Mouse (Mus musculus) layer of hippocampus, adult 9-10 months (tissue): ENCODE measurements at regions not wholly inside any gene's neighbourhood (a gene's known extent, or its start where the extent isn't known, plus 50 kb on each side); places are given as distances from the start of the nearest gene placed in this dataset.
A peak's percentile ranks its signal among the peaks of the same experiment; 100 is the strongest.

ENCODE experiments used
- DNase-seq: peaks from one replicate; pipeline ENCODE4 v3.0.0; 2022; ENCODE audit warnings: low spot score

DNA sequence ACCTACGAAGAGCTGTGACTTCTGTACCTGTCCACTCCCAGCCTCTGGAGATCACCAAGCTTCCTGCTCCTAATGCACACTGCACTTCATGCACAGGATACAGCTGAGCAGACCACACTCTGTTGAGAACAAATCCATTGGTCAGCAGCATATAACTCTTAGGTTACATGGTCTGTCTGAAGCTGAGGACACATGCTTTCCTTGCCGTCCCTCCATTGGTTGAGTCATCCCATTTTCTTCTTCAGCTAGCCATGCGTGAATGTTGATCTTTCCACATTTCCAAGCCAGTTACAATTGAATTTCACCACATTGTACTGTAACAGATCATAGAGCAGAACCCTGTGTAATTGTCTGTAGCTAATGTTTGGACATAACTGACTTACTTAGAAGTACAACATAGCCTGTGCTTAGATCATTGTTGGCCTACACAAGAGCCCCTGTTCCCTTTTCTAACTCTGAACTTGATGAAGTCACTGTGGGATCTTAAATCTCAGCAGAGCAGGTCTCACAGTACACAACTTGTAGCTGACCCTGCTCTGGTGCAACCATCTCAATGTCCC lies 593.3 kb upstream of the Intu start:
- DNase-seq = no peak

DNA sequence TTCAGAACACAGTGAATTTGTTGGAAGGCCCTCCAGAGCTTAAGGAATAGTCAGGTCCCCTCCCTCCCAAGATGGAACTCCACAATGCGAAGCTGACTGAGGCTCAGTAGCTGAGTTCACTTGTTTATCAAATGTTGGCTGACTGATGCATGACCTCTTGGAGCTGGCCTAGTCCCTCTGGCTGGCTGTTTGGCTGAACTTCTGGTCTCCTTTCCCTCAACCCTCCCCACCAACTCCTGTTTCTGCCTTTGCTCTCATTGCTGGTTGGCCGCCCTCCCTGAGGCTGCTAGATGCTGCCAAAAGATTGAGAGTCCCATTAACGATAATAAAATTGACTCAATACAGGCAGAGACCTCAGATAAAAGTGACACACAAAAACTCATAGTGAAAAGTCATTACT lies 586.5 kb upstream of the Intu start:
- DNase-seq = no peak

DNA sequence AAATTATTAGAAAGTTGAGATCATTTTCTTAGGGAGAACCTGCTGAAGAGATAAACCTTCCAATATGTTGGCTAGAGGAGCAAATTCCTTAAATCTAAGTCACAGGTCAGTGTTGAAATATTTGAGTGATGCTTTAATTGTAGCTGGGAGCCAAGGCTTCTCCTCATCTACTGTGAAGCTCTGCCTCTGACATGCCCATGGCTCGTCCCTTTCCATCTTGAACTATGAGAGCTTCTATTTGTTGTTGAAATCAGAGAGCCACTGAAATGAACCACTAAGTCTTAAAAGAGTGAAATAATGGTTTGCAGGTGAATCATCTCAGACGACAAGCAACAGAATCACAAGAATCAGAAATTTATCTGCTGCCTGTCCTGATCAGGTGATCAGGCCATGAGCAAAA lies 579.0 kb upstream of the Intu start:
- no peak for DNase-seq

DNA sequence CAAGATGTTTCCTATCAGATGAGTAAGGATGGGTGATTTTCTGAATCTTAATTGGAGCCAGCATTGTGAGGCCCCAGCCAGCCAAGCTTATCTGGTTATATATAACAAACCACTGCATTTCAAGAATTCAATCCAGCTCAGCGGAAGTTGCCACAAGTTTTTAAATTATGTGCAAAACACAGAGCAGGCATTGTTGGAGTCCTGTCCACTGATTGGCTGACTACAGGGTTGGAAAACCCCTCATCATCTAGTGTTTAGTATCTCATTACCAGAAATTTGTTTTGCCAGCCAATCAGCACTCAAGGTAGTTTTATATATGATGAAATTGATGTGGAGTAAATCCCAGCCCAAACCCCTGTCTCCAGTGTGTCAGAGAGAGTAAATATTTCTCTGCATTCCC lies 578.5 kb upstream of the Intu start:
- DNase-seq = no peak

DNA sequence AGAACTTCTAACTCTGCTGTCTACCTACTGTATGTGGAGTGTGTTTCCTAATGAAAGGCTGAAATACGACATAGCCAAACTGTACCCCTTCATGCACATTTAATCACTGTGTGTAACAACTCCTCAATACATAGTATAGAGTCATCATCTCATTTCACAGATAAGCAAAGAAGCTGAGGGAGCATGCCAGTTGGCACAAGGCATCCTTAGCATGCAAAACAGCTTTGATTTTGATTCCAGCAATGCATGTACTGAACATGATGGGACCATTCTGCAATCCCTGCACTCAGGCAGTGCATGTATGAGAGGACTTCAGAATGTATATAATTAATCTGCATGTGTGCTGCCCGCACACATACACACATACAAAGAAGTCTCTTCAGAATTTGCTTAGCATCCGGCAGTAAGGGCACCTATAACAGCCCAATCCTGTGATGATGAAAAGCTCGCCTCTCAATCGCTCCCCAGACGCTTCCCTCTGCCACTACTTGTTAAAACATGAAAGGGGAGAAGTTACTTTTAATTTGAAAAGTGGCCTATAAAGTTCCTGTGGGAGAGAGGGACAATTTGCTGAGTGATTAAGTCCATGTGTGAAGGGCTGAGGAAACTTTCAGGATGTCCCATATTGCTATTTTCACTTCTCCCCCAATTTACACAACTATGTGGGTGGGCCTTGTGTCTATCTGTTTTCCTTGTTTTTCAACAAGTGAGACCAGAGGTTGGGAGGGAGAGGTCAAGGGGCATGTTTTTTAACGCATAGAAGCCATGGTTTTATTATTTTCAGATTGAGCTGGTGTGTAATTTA lies 569.0 kb upstream of the Intu start:
- no peak for DNase-seq

DNA sequence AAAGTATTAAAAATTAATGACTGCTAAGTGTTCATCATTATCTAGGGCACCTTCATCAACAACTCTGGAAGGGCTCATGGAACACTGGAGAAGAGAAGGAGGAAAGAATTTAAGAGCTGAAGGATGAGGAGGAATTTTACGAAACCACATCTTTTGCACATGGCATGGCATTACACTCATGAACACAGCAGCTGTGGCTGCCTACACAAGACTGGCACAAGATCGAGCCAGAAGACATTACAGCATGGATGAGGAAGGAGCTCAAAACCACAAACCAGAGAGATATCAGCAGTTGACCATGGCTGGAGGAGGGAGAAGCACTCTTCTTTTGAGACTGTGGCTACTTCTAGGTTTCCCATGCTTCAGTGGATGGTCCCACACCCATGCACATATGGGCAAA lies 565.7 kb upstream of the Intu start:
- no peak for DNase-seq

DNA sequence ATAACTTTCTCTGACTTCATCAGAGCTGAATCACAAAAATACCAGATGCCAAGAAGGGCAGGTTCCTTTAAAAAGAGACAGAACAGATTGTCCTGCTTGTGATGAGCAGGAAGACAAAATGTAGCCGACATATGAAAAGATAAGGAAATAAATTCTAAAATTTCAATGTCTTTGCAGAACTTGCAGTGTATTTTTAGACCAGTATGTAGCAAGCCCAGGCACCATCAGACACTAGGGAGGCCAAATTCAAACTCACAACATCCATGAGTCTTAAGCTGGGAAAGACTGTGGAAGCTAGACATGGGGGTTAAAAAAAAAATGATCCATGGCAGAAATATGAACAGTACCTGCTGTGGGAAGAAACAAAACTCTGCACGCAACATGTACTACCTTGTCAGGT lies 564.7 kb upstream of the Intu start:
- DNase-seq = no peak

DNA sequence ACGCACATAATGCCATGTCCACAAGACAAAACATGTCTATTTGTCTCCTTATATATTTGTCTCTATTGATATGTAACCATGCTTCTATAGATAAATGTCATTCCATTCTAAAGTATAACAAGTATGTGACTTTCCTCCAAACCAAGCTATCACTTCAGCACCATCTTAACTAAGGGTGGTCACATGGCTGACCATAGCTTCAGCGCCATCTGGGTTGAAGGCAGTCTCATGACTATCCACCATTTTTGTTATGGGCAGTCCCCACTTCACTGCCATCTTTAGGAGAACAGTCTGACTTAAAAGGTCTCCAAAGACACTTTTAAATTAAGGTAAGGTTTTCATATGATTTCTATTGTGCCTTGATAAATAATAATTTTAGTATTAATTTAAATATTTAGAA lies 554.1 kb upstream of the Intu start:
- no peak for DNase-seq

DNA sequence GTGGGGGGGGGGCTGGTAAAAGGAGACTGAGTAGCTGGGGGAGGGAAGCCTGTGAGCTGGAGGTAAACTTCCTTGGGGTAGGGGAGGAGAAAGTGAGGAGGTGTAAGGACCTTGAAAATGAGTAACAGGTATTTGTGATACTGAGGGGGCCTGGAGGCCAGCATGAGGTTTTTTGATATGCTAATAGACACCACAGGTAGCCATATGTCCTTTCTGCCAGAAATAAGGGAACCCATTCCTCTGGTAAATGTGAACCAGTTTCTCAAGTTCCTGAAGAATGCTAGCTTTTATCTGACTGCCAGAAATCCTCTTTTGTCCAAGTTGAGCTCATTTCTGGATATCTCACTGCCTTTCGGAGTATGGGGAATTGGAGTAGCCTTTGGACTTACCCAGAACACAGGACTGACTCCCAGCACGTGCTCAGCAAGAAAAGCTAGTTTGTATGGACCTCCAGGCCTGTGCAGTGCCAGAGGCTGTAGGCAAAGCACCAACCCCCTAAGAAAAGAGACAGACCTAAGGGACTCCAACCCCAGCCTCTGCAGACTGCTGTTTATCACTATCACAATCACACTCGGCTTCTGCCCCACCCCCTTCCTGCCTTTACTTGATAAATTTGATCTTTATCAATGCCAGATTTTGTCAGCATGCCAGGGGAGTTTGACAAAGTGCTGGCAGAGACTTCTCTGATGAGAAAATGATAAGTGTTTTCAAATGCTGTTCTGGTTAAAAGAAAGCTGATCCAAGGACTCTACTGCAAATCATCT lies 552.0 kb upstream of the Intu start:
- DNase-seq = no peak

DNA sequence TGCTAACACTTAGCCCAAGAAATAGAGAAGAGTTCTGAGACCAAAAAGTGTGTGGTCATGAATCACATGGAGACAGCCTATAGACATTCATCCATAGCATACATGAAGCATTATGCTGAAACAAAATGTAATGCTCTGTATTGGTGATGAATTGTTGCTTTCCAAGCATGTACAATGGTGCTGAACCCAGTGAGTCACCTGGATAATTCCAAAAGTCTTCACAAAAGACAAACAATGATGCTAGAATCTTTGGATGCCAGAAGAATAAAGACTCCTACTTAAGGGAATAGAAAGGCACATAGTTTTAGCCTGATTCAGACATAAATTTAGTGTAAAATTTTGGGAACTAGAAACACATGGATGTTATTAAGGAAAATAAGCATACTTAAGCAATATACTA lies 548.4 kb upstream of the Intu start:
- no peak for DNase-seq

DNA sequence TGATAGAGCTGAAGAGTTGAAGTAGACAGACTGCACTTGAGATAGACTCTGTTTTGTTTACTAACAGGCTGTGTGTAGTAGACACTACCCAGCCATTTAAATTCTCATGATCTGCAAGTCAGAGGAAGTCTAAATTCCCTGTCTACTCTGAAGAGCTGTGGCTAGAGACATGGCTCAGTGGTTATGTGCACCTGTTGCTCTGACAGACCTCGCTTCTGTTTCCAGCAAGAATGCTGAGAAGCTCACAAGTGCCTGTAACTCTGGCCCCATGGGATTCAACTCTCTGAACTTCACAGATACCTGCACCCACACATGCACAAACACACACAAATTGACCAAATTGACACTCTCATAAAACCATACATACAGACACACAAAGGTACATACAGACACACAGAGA lies 543.4 kb upstream of the Intu start:
- DNase-seq = no peak

DNA sequence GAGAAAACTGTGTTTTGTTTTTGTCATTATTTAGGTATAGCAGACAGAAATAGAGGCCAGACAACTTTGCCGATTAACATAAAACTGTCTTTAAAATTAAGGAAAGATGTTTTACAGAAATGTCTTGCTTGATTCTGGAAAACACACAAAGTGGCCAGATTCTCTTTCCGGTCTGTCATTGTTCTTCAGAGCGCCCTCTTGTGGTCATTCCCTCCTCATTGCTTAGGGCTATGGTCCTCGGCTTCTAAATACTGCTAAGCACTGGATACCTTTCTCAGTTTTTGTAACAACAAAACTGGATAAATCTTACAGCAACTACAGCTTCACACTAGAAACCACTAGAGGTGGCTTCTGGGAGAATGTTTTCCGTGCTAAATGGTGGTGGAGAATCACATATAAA lies 532.5 kb upstream of the Intu start:
- DNase-seq = peak; percentile 17

DNA sequence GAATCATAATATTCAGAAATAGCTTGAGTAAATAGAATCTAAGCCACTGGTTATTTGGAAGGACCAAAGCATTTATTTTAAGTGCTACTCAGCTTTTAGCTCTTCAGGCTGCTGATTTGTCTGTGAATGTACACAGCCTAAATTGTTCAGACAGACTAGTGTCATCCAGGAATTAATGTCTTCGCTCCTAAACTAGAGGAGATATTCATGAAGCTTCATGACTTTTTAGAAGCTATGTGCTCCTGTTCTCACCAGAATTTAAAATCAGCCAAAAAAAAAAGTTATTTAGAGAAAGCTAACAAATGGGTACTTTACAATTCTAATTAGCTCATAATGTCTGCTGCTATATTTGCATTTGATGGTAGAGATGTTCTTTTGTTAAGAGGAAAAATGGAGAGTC lies 531.2 kb upstream of the Intu start:
- no peak for DNase-seq

DNA sequence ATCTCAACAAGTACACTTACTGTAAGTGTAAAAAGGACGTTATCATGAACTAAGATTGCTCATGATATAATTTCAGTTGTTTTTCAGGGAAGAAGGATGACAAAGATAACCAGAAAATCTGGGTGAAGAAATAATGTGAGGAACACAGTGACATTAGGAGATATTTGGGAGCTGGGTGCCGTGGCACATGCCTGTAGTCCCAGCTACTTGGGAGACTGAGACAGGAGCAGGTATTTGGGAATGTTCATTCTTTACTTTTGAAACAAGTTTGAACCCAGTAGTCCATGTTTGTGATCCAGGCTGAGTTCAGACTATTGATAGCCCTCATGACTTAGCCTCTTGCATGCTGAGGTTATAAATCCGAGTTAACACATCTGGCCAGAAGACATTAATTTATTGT lies 528.2 kb upstream of the Intu start:
- no peak for DNase-seq

DNA sequence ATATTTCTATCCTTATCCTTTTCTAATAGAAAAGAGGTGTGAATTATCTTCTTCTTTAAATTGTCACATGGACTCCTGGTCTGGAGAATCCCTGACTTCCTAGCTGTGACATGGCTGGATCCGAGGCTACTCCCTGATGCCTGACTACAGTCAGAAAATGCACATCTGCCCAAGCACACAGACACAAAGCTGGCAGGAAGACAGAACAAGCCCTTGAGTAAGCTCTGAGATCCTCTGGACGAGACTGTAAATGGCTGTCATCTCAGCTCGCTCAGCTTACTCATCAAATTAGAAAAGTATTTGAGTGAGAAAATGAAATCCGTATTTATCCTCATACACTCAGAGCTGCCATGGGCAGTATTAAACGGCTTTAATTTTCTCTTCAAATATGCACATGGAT lies 521.0 kb upstream of the Intu start:
- no peak for DNase-seq

DNA sequence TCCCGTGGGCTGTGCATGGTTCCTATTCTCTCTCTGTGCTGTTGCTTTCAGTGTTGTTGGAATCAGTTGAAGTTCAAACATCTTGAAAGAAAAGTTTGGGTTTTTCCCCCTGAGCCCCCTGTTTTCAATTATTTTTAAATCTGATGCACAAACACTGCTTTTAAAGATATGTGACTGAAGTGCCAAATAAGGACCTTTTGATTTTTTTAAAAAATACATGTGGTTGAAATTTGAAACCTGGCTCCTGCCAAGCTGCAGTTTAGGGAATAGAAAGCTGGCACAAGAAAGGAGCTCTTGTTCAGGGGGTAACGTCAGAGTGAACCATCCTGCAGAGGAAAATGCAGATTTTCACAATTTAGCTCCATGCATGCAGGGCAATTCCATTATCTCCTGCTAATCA lies 509.4 kb upstream of the Intu start:
- DNase-seq = no peak

DNA sequence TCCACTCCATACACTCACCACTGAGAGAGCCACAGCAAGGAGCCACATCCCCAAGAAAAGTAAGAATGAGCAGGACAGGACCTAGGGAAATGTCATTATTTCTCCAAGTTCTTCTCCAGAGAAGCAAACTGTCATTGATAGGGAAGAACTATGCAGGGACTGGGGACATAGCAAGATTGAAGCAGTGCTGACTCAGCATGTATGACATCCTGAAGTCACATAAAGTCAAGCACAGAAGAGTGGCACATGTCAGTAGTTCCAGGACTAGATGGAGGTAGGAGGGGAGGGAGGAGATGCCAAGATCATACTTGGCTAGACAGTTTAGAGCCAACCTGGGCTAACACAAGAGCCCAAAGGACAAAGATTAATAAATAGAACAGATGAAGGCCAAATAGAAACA lies 503.4 kb upstream of the Intu start:
- DNase-seq = no peak

DNA sequence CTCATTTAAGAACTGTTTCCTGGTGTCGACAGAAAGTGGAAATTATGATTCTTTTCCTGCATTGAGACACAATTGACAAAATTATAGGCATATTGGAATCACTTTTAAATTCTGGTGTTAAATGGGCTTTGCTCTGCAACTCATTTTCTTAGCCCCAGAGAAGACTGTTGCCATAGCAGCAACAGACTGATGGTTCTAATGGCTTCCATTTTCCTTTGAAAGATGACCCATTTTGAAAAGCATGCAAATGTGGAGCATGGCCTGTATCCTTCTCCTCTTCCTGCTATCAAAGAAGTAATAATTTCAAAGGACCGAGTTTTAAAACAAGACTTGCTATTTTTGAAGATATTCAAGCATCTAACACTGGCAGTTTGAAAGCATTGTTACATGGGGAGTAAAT lies 494.9 kb upstream of the Intu start:
- no peak for DNase-seq

DNA sequence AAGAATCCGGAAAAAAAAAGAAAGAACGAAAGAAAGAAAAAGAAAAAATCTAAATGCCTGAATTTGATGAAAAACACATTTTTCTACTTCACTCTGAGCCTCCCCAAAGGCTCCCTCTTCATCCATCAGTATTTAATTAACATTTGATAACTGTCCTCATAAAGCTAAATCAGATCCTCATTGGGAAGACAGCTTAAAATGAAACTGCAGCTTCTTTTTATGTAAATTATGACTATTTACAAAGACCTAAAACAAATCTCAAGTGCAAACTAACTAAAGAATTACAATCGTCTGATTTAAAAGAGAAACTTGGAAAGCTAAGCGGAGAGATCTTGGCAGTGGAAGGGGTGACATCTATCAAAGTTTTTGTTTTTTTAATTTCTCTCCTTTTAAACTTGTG lies 481.4 kb upstream of the Intu start:
- DNase-seq = no peak

DNA sequence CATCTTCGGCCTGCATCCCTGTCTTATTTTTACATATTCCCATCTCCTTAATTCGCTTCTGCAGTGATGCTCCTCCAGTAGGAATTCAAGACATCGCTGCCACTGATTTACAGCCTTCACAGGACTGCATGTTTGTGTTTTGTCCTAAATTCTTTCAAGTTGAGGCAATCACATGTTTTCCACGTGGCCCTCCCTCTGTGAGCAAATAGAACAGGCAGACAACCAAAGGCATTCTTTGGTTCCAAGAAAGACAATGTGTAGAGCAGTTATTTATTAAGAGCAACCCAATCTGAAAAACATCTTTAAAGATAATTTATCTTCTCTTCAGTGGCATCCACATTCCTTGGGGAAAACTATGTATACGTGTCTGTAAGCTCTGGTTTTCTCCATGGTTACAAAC lies 472.8 kb upstream of the Intu start:
- DNase-seq = no peak

DNA sequence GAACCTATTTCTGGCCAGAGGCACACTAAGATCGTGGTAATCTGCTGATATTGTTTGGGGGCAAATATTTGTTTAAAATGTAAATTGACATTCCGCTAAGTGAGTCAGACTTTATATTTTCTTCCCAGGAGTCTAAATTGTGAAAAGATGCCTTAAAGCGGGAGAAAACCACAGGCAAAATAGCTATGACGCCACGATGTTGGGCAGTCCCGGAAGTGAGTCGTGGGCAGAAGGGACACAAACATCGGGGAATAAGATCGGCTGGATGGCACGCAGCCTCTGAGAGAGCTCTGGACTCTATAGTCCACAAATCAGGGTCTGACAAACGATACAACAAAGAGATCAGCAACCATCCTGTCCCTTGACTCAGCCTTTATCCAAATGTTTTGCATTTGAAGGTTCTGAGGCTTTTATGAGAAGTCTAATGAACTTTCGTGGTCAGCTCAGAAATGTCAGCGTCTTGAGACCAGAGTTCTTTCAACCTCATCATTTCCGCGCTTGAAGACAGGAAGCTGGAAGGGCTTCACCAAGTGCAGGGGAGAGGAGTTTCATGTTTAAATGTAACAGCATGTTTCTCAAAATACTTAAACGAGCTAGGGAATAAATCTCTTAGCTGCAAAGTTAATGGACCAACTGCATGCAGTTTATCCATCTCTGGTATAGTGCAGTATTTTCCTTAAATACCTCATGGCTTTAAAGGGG lies 472.2 kb upstream of the Intu start:
- DNase-seq = no peak

DNA sequence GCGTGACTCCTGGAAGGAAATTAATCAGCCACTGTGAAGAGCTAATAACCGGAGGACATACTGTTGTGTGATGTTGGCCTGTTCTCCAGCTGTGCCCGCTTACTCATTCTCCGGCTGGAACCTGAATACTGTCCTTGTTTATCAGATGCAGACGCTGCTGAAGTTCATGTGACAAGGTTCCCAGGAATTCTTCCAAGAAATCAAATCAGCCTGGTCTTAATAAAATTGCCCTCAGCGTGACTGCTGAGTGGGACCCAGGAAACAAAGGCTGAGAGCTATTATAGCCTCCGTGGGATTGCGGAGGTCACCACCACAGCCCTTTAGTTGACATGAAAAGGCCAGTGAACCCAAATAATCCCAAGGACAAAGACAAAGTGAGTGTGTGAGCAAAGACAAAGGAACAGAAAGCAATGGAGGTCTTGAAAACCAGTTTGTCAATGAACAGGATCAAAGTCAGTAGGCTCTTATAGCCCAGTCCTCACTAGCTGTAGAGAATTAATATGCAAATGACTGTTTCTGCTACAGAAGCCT lies 460.9 kb upstream of the Intu start:
- no peak for DNase-seq

DNA sequence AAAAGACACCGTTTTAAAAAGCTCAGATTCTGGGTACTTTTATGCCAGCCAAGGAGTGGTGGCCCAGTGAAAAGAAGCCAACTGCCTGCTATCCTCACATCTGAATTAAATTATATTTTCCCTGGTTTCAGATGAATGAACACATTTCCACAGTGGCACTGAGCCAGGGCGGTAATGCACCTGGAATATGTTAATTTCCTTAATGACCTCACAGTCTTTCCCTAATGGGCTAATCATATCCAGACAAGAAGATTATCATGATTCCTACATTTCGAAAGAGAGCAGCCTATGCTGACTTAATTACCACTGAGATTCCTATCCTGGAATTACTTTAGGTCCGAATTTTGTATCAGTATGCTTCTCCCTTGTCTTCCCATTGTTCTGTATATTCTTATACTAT lies 454.3 kb upstream of the Intu start:
- DNase-seq = no peak
